Mouse (Mus musculus): ENCODE results near the gene Psma1. TPM values are rescaled to one million over a fixed set of nuclear protein-coding genes. Genes with fewer than 3 reads are reported as not detected.

Psma1 gene
- polyA plus RNA-seq (2021): 258 TPM

DNA sequence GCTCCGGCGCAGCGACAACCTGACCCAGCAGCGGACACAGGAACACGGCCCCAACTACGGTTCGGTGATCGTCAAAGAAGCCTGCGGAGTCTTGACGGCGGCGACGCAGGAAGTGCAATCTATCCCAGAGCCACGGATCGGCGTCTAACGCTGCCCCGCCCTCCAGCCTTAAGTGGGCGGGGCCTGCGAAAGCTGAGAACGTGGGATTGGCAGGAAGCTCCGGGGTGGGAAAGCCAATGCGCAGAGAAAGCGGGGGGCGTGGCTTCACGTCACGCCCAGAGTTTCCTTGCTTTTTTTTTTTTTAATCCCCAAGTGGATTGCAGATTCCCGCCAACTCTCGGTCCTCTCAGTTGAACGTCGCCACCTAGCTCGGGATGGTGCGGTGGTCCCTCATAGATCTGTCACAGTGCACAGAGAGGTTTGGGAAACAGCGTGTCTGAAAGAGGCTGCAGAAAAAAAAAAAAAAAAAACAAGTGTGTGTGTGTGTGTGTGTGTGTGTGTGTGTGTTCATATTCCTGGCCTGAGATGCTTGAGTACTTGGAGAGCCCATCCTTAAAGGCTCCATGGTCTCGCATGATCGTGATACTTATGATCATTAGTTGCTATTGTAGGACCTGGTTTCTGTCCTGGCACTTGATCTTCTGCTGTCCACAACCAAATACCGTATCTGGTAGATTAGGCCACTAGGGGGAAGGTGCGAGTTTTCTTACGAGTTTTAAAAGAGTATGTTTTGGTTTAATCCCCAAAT, at the start of gene Psma1:
Gene Psma1, minus strand, starts transcription at position 114 of the 748 bp plus-strand sequence.
- POLR2A ChIA-PET: interaction anchor here (0.6 to 1.9 kb wide), 4 partner anchors 22 to 256 kb away, joined by 3 to 7 read pairs (median 3); partner anchors contain the start of gene Copb1
- peak; percentile 90 for ATAC-seq
- H3K27me3 ChIP-seq: no peaks in the 10 kb centered on the region
- TF ChIP-seq CTCF (IDR thresholded peaks at IDR 0.05): peak; percentile 57
- peak; percentile 93 for DNase-seq (ENCODE audit: low read depth, low spot score)
- in situ Hi-C loops (cut with MboI; ENCODE audit: low pct_unique_long_range_greater_than_20kb): loop anchor here (5.0 to 25.0 kb wide), 4 partner anchors 141 to 536 kb away; partner anchors contain the start of genes Calca, Calcb and Pde3b
- CTCF ChIA-PET: interaction anchor here (0.6 to 1.2 kb wide), 4 partner anchors 24 to 1800 kb away, joined by 3 read pairs; partner anchors contain the start of gene Pde3b

DNA sequence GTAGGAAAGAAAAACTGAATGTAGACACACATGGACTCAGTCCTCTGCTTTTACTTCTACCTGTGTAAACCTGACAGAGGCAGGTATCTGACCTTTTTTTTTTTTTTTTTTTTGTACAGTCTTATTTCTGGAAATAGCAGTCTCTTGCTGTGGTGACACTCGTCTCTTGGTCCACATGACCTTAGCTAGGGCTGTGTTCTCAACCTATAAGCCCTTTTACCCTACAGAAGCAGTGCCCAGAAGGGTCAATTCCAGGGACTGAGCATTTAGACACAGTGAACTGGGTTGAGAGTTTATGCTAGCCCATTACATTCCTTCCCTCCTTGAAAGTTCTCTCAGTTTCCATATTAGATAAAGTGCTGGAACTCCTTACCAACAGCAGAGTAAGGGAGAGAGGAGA, 47.6 kb upstream of the Psma1 start:
- DNase-seq (ENCODE audit: low read depth, low spot score) (no peak), ATAC-seq (no peak)
- H3K27me3 ChIP-seq: no peaks in the 10 kb centered on the region
- no peak for TF ChIP-seq CTCF (IDR thresholded peaks at IDR 0.05)
- in situ Hi-C loops (cut with MboI; ENCODE audit: low pct_unique_long_range_greater_than_20kb): loop anchor here (5.0 kb wide), 1 partner anchor 99 kb away; no protein-coding TSS in a partner anchor
- CTCF ChIA-PET: no interaction called here
- POLR2A ChIA-PET: no interaction called here

DNA sequence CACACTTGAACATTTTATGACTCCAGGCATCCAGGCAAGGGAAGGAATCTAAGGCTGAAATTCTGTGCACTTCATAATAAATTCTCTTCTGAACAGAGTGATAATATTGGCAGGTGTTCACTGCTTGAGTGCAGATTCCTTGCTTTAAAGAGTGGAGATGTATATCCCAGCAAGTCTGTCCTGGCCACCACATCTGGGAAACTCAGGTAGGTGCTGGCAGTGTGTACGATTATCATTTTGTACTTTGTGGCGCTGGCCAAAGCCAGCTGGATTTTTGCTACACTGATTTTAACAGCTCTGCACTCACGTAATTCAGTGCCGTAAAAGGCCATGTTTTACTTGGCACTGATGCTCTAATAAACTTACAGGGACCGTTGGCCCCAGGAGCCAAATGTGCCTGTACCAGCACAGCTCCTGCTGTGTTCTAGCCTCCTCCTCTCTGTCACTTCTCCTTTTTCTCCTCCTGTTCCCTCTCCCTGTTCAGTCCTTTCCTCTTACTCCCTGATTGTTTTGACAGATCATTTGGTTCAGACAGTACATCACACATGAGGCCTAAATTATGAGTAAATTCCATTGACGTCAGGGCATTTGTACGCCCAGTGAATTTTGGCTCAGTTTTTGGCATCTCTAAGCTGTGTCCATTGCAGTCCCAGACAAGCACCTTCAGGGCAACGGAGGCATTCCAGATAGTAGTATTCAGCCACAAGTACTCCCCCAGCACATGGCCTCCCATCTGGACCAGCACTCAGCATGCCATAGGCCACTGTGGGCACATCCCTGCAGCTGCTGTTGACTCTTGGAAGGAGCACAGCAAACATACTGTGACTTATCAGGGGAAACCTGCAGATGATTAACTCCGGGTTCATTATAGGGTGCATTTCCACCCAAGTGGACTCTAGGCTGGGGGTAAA, 46.9 kb upstream of the Psma1 start:
- POLR2A ChIA-PET: interaction anchor here (0.9 kb wide), 1 partner anchor 144 kb away, joined by 3 read pairs; no protein-coding TSS in a partner anchor
- in situ Hi-C loops (cut with MboI; ENCODE audit: low pct_unique_long_range_greater_than_20kb): loop anchor here (5.0 kb wide), 1 partner anchor 100 kb away; no protein-coding TSS in a partner anchor
- H3K27me3 ChIP-seq: no peaks in the 10 kb centered on the region
- ATAC-seq (peak; percentile 75), DNase-seq (ENCODE audit: low read depth, low spot score) (peak; percentile 75)
- no peak for TF ChIP-seq CTCF (IDR thresholded peaks at IDR 0.05)
- CTCF ChIA-PET: interaction anchor here (1.7 kb wide), 1 partner anchor 32 kb away, joined by 4 read pairs; no protein-coding TSS in a partner anchor

DNA sequence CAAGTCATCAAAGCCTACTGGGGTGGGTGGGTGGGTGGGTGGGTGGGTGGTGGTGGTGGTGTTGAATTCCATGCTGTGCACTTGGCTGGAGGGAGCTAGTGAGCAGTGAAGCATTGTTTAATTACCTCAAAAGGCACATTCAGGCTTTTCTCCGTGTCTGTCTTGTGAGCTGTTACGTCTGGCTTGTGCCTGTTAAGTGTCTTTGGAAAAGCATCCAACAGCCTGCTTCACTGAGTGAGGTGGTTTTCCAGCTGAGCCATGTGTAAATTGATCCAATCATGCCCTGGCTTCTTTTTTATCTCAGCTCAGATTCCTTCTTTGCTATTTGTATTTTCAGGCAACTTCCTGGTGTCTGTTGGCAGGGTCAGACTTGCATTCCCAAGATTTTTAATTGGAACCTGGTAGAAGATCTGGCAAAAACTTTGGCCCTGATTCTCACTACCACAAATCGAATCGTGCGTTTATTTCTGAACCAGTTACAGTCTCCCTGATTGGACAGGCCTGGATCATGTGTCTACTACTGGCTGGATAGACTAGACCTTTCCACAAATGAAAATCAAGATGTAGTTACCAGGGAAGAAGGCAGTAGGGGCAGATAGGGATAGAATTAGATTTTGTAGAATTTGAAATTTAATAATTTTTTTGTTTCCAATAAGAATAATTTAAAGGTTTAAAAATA, 45.9 kb upstream of the Psma1 start:
- no peaks in the 10 kb centered on the region for H3K27me3 ChIP-seq
- no peak for TF ChIP-seq CTCF (IDR thresholded peaks at IDR 0.05)
- POLR2A ChIA-PET: interaction anchor here (0.9 kb wide), 1 partner anchor 145 kb away, joined by 3 read pairs; no protein-coding TSS in a partner anchor
- DNase-seq (ENCODE audit: low read depth, low spot score) (peak; percentile 70), ATAC-seq (peak; percentile 64)
- CTCF ChIA-PET: interaction anchor here (1.7 kb wide), 1 partner anchor 31 kb away, joined by 4 read pairs; no protein-coding TSS in a partner anchor
- in situ Hi-C loops (cut with MboI; ENCODE audit: low pct_unique_long_range_greater_than_20kb): loop anchor here (5.0 kb wide), 1 partner anchor 100 kb away; no protein-coding TSS in a partner anchor

DNA sequence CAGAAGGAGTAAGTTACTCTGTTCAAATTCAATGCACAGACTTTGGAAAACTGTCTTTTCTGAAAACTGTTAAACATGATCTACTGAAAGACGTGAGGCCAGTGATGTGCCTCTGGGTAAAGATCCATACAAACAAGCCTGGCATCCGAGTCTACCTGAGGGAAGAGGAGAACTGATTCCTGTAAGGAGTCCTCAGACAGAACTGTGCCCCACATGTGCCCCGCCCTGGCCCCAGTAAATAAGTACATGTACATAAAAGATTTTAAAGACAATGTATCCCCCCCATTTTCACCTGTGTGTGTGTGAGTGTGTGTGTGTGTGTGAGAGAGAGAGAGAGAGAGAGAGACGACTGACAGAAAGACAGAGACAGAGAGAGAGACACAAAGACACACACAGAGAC, 42.0 kb upstream of the Psma1 start:
- ChIA-PET CTCF (no interaction called here), POLR2A (no interaction called here)
- ATAC-seq (no peak), DNase-seq (ENCODE audit: low read depth, low spot score) (no peak)
- in situ Hi-C loops (cut with MboI; ENCODE audit: low pct_unique_long_range_greater_than_20kb): no loop called here
- no peaks in the 10 kb centered on the region for H3K27me3 ChIP-seq
- no peak for TF ChIP-seq CTCF (IDR thresholded peaks at IDR 0.05)

DNA sequence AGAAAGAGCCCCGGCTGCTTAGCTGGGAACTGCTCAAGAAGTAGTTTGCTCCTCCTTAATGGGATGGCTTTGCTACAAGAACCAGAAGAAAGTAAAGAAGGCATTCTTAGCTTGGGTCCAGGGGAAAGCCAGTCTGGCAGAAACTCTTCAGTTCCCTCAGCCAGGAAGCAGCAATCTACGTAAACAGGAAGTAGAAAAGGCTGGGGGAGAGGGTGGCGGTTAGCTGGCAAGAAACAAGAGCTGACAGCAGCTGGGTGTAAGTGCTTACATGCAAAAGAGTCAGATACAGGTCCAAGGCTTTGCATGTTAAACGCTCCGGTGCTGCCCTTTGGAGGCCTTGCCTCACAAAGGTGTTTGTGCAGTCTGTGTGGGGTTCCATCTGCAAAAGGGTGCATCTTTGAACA, 41.5 kb upstream of the Psma1 start:
- H3K27me3 ChIP-seq: no peaks in the 10 kb centered on the region
- ChIA-PET CTCF (interaction anchor here (0.9 to 1.7 kb wide), 2 partner anchors 27 to 36 kb away, joined by 4 read pairs; no protein-coding TSS in a partner anchor), POLR2A (no interaction called here)
- no peak for DNase-seq (ENCODE audit: low read depth, low spot score)
- in situ Hi-C loops (cut with MboI; ENCODE audit: low pct_unique_long_range_greater_than_20kb): no loop called here
- ATAC-seq: no peak
- TF ChIP-seq CTCF (IDR thresholded peaks at IDR 0.05): no peak

GRCm38 (mm10) chr7:114316361-114316871, 40.5 kb upstream of the Psma1 start:
- no peaks in the 10 kb centered on the region for H3K27me3 ChIP-seq
- ATAC-seq (no peak), DNase-seq (ENCODE audit: low read depth, low spot score) (no peak)
- in situ Hi-C loops (cut with MboI; ENCODE audit: low pct_unique_long_range_greater_than_20kb): no loop called here
- no peak for TF ChIP-seq CTCF (IDR thresholded peaks at IDR 0.05)
- ChIA-PET CTCF (interaction anchor here (0.9 to 1.7 kb wide), 3 partner anchors 24 to 35 kb away, joined by 4 to 6 read pairs (median 4); no protein-coding TSS in a partner anchor), POLR2A (interaction anchor here (1.2 kb wide), 1 partner anchor 9 kb away, joined by 3 read pairs; no protein-coding TSS in a partner anchor)

GRCm38 (mm10) chr7:114311209-114311608, 35.3 kb upstream of the Psma1 start:
- in situ Hi-C loops (cut with MboI; ENCODE audit: low pct_unique_long_range_greater_than_20kb): no loop called here
- no peak for ATAC-seq

GRCm38 (mm10) chr7:114309020-114309419, 33.1 kb upstream of the Psma1 start:
- DNase-seq (ENCODE audit: low read depth, low spot score) (no peak), ATAC-seq (no peak)
- CTCF ChIA-PET: no interaction called here
- in situ Hi-C loops (cut with MboI; ENCODE audit: low pct_unique_long_range_greater_than_20kb): no loop called here
- H3K27me3 ChIP-seq: no peaks in the 10 kb centered on the region
- no peak for TF ChIP-seq CTCF (IDR thresholded peaks at IDR 0.05)
- POLR2A ChIA-PET: interaction anchor here (0.6 kb wide), 1 partner anchor 12 kb away, joined by 4 read pairs; no protein-coding TSS in a partner anchor

More at GRCm38 (mm10) chr7:114311209-114311608, 35.3 kb upstream of the Psma1 start:
- H3K27me3 ChIP-seq: no peaks in the 10 kb centered on the region
- no peak for TF ChIP-seq CTCF (IDR thresholded peaks at IDR 0.05)
- ChIA-PET POLR2A (no interaction called here), CTCF (interaction anchor here (1.6 kb wide), 1 partner anchor 16 kb away, joined by 4 read pairs; no protein-coding TSS in a partner anchor)
- no peak for DNase-seq (ENCODE audit: low read depth, low spot score)
